25 mouse cellular contexts compared by ENCODE assay signal in the genomic region with DNA sequence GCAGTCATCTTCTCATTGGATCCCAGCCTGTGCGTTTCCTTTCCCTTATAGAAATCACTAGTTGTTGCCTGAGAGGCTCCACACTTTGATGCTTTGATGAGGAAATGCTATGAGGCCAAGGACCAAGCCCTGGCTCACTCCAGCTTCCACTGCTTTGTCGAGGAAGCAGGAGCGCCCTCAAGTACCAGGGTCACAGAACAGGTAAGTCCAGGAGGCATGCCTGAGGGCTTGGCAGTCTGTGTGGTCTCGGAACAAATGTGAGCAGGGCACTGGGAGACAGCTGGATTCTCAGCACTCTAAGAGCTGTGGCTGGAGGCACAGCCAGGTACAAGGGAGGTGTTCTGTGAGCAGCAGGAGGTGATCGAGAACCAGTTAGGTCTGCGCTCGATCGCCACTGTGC. TPM values are rescaled to one million over a fixed set of nuclear protein-coding genes. Genes with fewer than 3 reads are reported as not detected.
DNase-seq lines count a peak whose midpoint lies in the region; ATAC-seq lines count a peak whose summit lies in the region.
"Had no signal": no experiment of that assay in that cellular context is flagged by ENCODE, and none has a peak within 500 bp of the region (broad histone marks: within the 10 kb centered on the region; RNA-seq: fewer than 3 reads in every experiment).

No protein-coding gene starts in this region.

- no peak overlapping the region for H3K4me3 ChIP-seq in liver, embryonic 11.5 days (ENCODE audit: low read depth, low read length)
- H3K4me3 ChIP-seq: forebrain, embryonic 10.5 days; forebrain, embryonic 13.5 days; heart, adult 2 months; hindbrain, embryonic 10.5 days; hindbrain, embryonic 13.5 days had no signal

- no peaks in the 10 kb centered on the region for H3K36me3 ChIP-seq in liver, embryonic 11.5 days (ENCODE audit: control insufficient read depth, insufficient read depth, low read length)
- H3K36me3 ChIP-seq: forebrain, embryonic 10.5 days; G1E; hindbrain, embryonic 10.5 days; hindbrain, embryonic 13.5 days had no signal

- H3K27ac ChIP-seq in liver, embryonic 11.5 days (ENCODE audit: low read depth, low read length): no peak overlapping the region
- H3K27ac ChIP-seq: forebrain, embryonic 10.5 days; forebrain, embryonic 13.5 days; heart, adult 2 months; hindbrain, embryonic 10.5 days; hindbrain, embryonic 13.5 days had no signal

- ATAC-seq in liver, embryonic 11.5 days (replicated peaks; ENCODE audit: low FRiP score): no peak
- ATAC-seq: forebrain, embryonic 13.5 days; forebrain, embryonic 16.5 days; hindbrain, embryonic 16.5 days; Patski had no signal

- no peak overlapping the region for H3K4me2 ChIP-seq in liver, embryonic 11.5 days
- H3K4me2 ChIP-seq: forebrain, embryonic 13.5 days; heart, embryonic 11.5 days; hindbrain, embryonic 13.5 days had no signal

- H3K9ac ChIP-seq in liver, embryonic 11.5 days (ENCODE audit: low read depth, low read length): no peak overlapping the region
- H3K9ac ChIP-seq: forebrain, embryonic 13.5 days; hindbrain, embryonic 13.5 days had no signal

- peak; percentile 52 to 73 for DNase-seq in lung, adult 18-20 months
- DNase-seq in lung, postnatal 14 days: no peak
- peak; percentile 1 for DNase-seq in thymus, postnatal 0 days (ENCODE audit: low spot score)
- no peak for DNase-seq in thymus, postnatal 4 days
- peak; percentile 68 for DNase-seq in lung, postnatal 36 days
- no peak for DNase-seq in liver, embryonic 11.5 days (ENCODE audit: low spot score)
- DNase-seq: adrenal gland, postnatal 10 days; adrenal gland, postnatal 36 days; B cell, adult 2 months; cerebellum, adult 18-20 months; cerebellum, adult 9-10 months; cerebellum, postnatal 14 days; gastrocnemius, postnatal 10 days; gastrocnemius, postnatal 36 days; heart, adult 2 months; heart, postnatal 36 days had no signal

- H3K9me3 ChIP-seq in liver, embryonic 11.5 days (ENCODE audit: control insufficient read depth, low read length): no peaks in the 10 kb centered on the region
- H3K9me3 ChIP-seq: forebrain, embryonic 10.5 days; forebrain, embryonic 13.5 days; G1E; hindbrain, embryonic 10.5 days; hindbrain, embryonic 13.5 days had no signal

- no peaks in the 10 kb centered on the region for H3K27me3 ChIP-seq in liver, embryonic 11.5 days (replicated peaks; ENCODE audit: control insufficient read depth, insufficient read depth, low read length)
- H3K27me3 ChIP-seq: forebrain, embryonic 13.5 days; hindbrain, embryonic 13.5 days; Patski had no signal

- H3K4me1 ChIP-seq in liver, embryonic 11.5 days (replicated peaks; ENCODE audit: control insufficient read depth, insufficient read depth, low read length): no peaks in the 10 kb centered on the region
- H3K4me1 ChIP-seq: forebrain, embryonic 13.5 days; hindbrain, embryonic 13.5 days had no signal

- 79% methylated on average over 8 of the region's 8 CpGs for WGBS in liver, embryonic 11.5 days

RNA-seq across cellular contexts. Expression of a gene that starts 27.1 kb away (rescaled TPM):
- 1.7 and 1.9 TPM in 2 replicates for polyA plus RNA-seq in thymus, postnatal 0 days (2015; fragmentation: Nextera tagmentation; extraction: Ambion mirVana)
- 4.1 and 4.4 TPM in 2 replicates for polyA plus RNA-seq in liver, embryonic 11.5 days (2014; fragmentation: Nextera tagmentation; extraction: Ambion mirVana)

RNA-seq across cellular contexts. Expression of a gene that starts 44.6 kb away (rescaled TPM):
- polyA plus RNA-seq in thymus, postnatal 0 days (2015; fragmentation: Nextera tagmentation; extraction: Ambion mirVana): 15.0 and 17.1 TPM in 2 replicates
- polyA plus RNA-seq in liver, embryonic 11.5 days (2014; fragmentation: Nextera tagmentation; extraction: Ambion mirVana): 9.9 and 10.8 TPM in 2 replicates
- polyA plus RNA-seq: G1E had no signal

Comparison
In these comparisons a context has a peak if more than half of its experiments do, and no peak if none do; other contexts are left out.
1. DNase-seq: peak in lung, adult 18-20 months (2 of 2), thymus, postnatal 0 days (single experiment) and lung, postnatal 36 days (single experiment); none in lung, postnatal 14 days (single experiment), thymus, postnatal 4 days (single experiment) and liver, embryonic 11.5 days (single experiment).